Comparison of ENCODE assay signal across 8 mouse cellular contexts in genomic region chr2:137116675-137117320, GRCm38 (mm10). TPM values are rescaled to one million over a fixed set of nuclear protein-coding genes. Genes with fewer than 3 reads are reported as not detected.
DNase-seq lines count a peak whose midpoint lies in the region; ATAC-seq and TF ChIP-seq lines count a peak whose summit lies in the region.

No protein-coding gene starts in this region.

- WGBS in intestine, postnatal 0 days: under 1% methylated on average over 50 of the region's 61 CpGs

- peaks cover 8% of the 10 kb centered on the region; the same call in 1 of the 2 replicates for H3K4me1 ChIP-seq in intestine, postnatal 0 days (replicated peaks; ENCODE audit: control insufficient read depth, insufficient read depth, low read length)

- peak overlapping the region; percentile 86 for H3K9ac ChIP-seq in intestine, postnatal 0 days (ENCODE audit: low read depth, low read length)

- peak overlapping the region; percentile 79 for H3K4me3 ChIP-seq in intestine, postnatal 0 days (ENCODE audit: low read depth, low read length)

- intact Hi-C loops in left cerebral cortex, postnatal 25 days (cut with DNase I): loop anchor here (2.0 to 10.0 kb wide), 3 partner anchors 202 to 828 kb away; no protein-coding TSS in a partner anchor

- peak overlapping the region; percentile 99 for H3K27ac ChIP-seq in intestine, postnatal 0 days (ENCODE audit: low read depth, low read length)

- no peak for TF ChIP-seq CTCF in intestine, postnatal 0 days (IDR thresholded peaks at IDR 0.05; ENCODE audit: low read depth)

- peak; percentile 94 for ATAC-seq in intestine, postnatal 0 days
- peak; percentile 67 for ATAC-seq in megakaryocyte-erythroid progenitor cell, adult 5-6 weeks (replicated peaks; ENCODE audit: low FRiP score, low TSS enrichment, poor library complexity, severe bottlenecking)

- H3K9me3 ChIP-seq in intestine, postnatal 0 days (ENCODE audit: control insufficient read depth): no peaks in the 10 kb centered on the region

- no peaks in the 10 kb centered on the region for H3K36me3 ChIP-seq in intestine, postnatal 0 days (ENCODE audit: control insufficient read depth, insufficient read depth)

- H3K27me3 ChIP-seq in intestine, postnatal 0 days (replicated peaks; ENCODE audit: control insufficient read depth, insufficient read depth, low read length): no peaks in the 10 kb centered on the region

- DNase-seq in adrenal gland, postnatal 10 days: peak; percentile 95
- peak; percentile 95 for DNase-seq in embryo, embryonic 11.5 days (ENCODE audit: low read depth, low spot score)
- peak; percentile 100 for DNase-seq in heart, adult 11 months
- peak; percentile 56 to 62 for DNase-seq in left cerebral cortex, postnatal 25 days (ENCODE audit: low spot score in 2 of 2)
- peak; percentile 83 to 84 for DNase-seq in right cerebral cortex, postnatal 10 days (ENCODE audit: low spot score in 2 of 2)
- DNase-seq in urinary bladder, postnatal 10 days (ENCODE audit: low spot score): peak; percentile 79

- H3K4me2 ChIP-seq in intestine, postnatal 0 days (replicated peaks; ENCODE audit: low read depth): peak overlapping the region; percentile 96

RNA-seq across cellular contexts. Expression of gene Jag1, which starts 0.4 kb away (rescaled TPM):
- total RNA-seq in adrenal gland, postnatal 10 days (2021): 10 to 100 TPM; 15.6 to 18.1 TPM
- polyA plus RNA-seq in intestine, postnatal 0 days (2015; fragmentation: Nextera tagmentation; extraction: Ambion mirVana): 6.0 and 6.9 TPM in 2 replicates
- total RNA-seq in left cerebral cortex, postnatal 25 days (2021): 1 to 10 TPM; 4.2 to 6.0 TPM
- 0.30 TPM in 1 of 2 replicates, not detected in the other for total RNA-seq in megakaryocyte-erythroid progenitor cell, adult 5-6 weeks (2014; fragmentation: Nextera tagmentation)
- total RNA-seq in megakaryocyte-erythroid progenitor cell, adult 5-6 weeks (2017): not detected in 2 replicates

Comparison
In these comparisons a context has a peak if more than half of its experiments do, and no peak if none do; other contexts are left out.
1. Peak in every context shown above with its lines: DNase-seq, ATAC-seq, H3K4me3 ChIP-seq and H3K27ac ChIP-seq.